Mouse (Mus musculus): ENCODE data around the gene Fyb. TPM values are rescaled to one million over a fixed set of nuclear protein-coding genes. Genes with fewer than 3 reads are reported as not detected.

Fyb gene
- polyA plus RNA-seq, 1 experiment from 2014 or later: 3.3 TPM

DNA sequence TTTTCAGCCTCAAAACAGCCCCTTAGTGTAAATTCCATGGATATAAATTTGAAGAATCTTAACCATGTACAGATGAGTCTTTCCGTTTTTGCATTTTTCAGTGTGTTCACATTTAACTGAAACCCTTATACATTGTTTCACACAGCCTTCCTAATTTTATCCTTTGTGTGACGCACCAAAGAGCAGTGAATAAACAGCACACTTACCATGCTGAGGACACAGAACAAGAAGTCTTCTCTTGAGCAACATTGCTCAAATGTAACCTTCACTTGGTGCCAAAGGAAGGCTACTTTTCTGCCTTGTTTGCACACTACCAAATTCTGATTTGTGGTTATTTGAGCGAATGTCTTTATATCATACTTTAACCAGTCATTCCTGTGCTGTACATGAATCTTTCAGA lies 122.8 kb downstream of the Fyb start:
- Histone ChIP-seq H3K36me3 (replicated peaks) (no peaks in the 10 kb centered on the region), H3K4me3 (no peak overlapping the region), H3K4me1 (no peaks in the 10 kb centered on the region), H3K27me3 (replicated peaks; ENCODE audit: low read depth, poor library complexity, severe bottlenecking) (no peaks in the 10 kb centered on the region), H3K27ac (replicated peaks) (no peak overlapping the region), H3K9me3 (no peaks in the 10 kb centered on the region)
- 90% methylated on average over 3 of the region's 3 CpGs for WGBS
- DNase-seq (ENCODE audit: low spot score): no peak

DNA sequence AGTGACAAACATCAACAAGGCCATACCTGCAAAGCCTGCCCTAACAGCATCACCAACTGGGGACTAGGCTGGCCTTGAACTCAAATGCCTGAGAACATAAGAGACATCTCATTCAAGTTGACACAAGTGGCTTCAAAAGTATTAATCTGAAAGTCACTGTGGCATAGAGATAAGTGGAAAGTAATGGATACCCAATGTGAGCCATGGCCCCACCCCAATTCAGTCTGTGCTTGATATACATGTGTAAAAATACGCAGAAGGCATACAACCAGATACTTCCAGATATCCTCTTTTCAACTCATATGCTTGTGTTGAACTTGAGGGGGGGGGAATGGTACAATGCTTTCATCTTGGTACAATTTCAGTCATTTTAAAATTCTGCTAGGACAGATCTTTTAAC lies 124.4 kb downstream of the Fyb start:
- Histone ChIP-seq H3K4me3 (no peak overlapping the region), H3K4me1 (no peaks in the 10 kb centered on the region), H3K9me3 (no peaks in the 10 kb centered on the region), H3K36me3 (replicated peaks) (no peaks in the 10 kb centered on the region), H3K27me3 (replicated peaks; ENCODE audit: low read depth, poor library complexity, severe bottlenecking) (no peaks in the 10 kb centered on the region), H3K27ac (replicated peaks) (no peak overlapping the region)
- 92% methylated on average over 1 of the region's 1 CpGs for WGBS
- DNase-seq (ENCODE audit: low spot score): no peak

DNA sequence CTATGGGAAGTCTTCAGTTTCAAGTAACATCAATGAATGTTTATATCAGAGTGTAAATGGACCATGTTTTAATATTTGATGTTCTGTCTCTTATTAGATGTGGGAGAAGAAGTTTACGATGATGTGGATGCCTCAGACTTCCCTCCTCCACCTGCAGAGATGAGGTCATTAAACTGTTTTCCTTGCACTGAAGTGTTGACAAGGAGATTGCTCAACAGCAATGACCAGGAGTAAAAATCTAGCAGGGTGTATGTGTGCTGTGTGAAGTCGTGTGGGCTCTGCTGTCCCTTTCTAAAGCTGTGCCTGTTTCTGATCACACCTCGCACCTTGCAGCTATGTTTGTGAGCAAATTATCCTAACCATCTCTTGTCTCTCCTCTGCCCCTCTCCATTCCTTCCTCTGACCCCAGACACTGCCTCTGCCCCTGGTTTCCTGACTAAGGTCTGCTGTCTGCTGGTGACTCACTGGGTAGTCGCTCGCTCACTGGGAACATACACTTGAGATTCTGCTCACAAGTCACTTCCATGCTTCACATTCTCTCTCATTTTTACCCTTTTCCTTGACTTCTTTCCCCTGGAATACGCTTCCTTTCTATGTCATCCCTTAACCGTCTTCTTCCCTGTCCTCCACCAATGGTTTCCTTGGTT lies 126.2 kb downstream of the Fyb start:
- no peaks in the 10 kb centered on the region for H3K27me3 ChIP-seq (replicated peaks; ENCODE audit: low read depth, poor library complexity, severe bottlenecking)
- H3K4me1 ChIP-seq: no peaks in the 10 kb centered on the region
- no peak for DNase-seq (ENCODE audit: low spot score)
- no peak overlapping the region for H3K4me3 ChIP-seq
- H3K36me3 ChIP-seq (replicated peaks): no peaks in the 10 kb centered on the region
- WGBS: 84% methylated on average over 7 of the region's 7 CpGs
- H3K27ac ChIP-seq (replicated peaks): no peak overlapping the region
- H3K9me3 ChIP-seq: no peaks in the 10 kb centered on the region

DNA sequence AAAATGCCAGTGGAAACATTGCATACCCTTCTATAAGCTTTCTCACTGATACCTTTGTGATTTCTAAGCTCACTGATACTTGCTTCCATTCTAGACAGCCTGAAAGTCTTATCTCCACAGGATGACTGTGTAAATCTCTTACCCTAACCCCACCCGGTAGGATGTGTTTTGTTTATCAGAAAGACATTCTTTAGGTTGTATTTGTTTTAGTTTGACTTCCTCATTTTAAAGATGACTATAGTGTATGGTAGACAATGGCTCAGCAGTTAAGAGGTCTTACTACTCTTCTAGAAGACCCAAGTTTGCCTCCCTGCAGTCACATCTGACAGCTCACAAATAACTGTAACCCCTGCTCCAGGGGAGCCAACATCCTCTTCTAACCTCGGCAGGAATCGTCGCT lies 130.4 kb downstream of the Fyb start:
- Histone ChIP-seq H3K27me3 (replicated peaks; ENCODE audit: low read depth, poor library complexity, severe bottlenecking) (no peaks in the 10 kb centered on the region), H3K4me3 (no peak overlapping the region), H3K9me3 (no peaks in the 10 kb centered on the region), H3K36me3 (replicated peaks) (no peaks in the 10 kb centered on the region), H3K27ac (replicated peaks) (no peak overlapping the region), H3K4me1 (no peaks in the 10 kb centered on the region)
- WGBS: 88% methylated on average over 4 of the region's 4 CpGs
- DNase-seq (ENCODE audit: low spot score): no peak

DNA sequence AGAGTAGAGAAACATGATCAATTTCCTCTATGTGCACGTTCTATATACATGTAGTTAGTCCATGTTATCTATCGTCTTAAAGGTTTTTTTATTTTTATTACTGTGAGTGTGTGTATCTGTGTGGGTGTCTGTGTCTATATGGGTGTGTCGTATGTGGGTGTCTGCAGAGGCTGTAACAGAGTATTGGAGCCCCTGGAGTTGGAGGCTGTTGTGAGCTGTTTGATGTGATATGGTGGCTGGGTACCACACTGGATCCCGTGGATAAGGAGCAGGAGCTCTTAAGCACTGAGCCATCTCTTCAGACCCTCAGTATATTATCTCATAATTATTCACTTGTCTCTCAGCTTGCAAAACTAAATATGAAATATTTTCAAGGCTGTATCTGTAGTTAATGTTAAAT lies 135.4 kb downstream of the Fyb start:
- Histone ChIP-seq H3K4me3 (no peak overlapping the region), H3K27ac (replicated peaks) (no peak overlapping the region), H3K9me3 (no peaks in the 10 kb centered on the region), H3K36me3 (replicated peaks) (no peaks in the 10 kb centered on the region), H3K27me3 (replicated peaks; ENCODE audit: low read depth, poor library complexity, severe bottlenecking) (no peaks in the 10 kb centered on the region), H3K4me1 (no peaks in the 10 kb centered on the region)
- no peak for DNase-seq (ENCODE audit: low spot score)
- 89% methylated on average over 4 of the region's 4 CpGs for WGBS

DNA sequence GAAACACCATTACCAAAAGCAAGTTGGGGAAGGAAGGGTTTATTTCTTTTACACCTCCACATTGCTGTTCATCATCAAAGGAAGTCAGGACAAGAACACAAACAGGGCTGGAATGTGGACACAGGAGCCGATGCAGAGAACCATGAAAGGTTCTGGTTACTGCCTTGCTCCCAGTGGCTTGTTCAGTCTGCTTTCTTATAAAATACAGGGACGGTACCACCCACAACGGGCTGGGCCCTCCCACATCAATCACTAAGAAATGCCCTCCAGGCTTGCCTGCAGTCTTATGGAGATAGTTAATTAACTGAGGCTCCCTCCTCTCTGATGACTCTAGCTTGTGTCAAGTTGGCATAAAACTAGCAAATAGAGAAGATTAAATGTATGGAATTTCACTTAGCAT lies 139.3 kb downstream of the Fyb start:
- Histone ChIP-seq H3K36me3 (replicated peaks) (no peaks in the 10 kb centered on the region), H3K4me1 (no peaks in the 10 kb centered on the region; the same call in 1 of the 2 replicates), H3K27ac (replicated peaks) (no peak overlapping the region), H3K4me3 (no peak overlapping the region), H3K27me3 (replicated peaks; ENCODE audit: low read depth, poor library complexity, severe bottlenecking) (no peaks in the 10 kb centered on the region), H3K9me3 (no peaks in the 10 kb centered on the region)
- no peak for DNase-seq (ENCODE audit: low spot score)
- WGBS: 57% methylated on average over 3 of the region's 3 CpGs

DNA sequence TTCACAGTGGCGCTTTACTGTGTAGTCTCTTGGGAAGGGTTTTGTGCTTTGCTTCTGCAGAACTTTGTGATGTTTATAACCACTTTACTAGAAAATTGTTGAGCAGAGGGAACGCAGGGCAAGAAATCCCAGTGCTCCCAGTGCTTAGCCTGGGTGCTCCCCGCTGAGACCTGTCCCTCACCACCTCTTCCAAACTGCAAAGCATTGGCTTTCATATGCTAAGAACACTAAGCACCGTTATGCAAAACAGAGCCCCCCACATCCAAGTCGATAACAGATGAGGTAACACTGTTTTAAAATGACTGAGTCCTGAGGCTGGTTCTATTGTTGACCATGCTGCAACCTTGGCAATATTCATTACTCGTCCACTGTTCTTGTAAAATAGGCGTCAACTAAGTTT lies 141.3 kb downstream of the Fyb start:
- H3K4me3 ChIP-seq: no peak overlapping the region
- peaks cover 9% of the 10 kb centered on the region for H3K4me1 ChIP-seq
- no peaks in the 10 kb centered on the region for H3K9me3 ChIP-seq
- WGBS: 63% methylated on average over 7 of the region's 7 CpGs
- no peaks in the 10 kb centered on the region for H3K36me3 ChIP-seq (replicated peaks)
- H3K27me3 ChIP-seq (replicated peaks; ENCODE audit: low read depth, poor library complexity, severe bottlenecking): no peaks in the 10 kb centered on the region
- H3K27ac ChIP-seq (replicated peaks): no peak overlapping the region
- no peak for DNase-seq (ENCODE audit: low spot score)

DNA sequence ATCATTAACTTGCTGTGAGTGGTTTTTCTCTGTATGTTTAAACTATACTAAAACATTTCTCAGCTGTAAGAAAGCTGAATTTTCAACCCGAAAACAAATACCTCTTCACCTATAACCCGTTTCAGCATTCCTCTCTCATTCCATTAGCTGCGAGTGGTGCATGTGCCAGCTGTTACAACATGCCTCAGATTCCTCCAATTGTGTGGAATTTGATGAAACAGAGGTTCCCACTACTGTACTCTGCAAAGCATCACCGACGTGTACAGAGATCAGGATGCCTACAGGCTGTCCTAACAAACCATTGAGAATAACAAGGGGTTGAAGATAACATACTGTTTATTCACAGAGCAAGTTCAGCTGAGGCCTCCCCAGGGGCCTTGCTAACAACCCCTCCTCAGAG lies 143.4 kb downstream of the Fyb start:
- Histone ChIP-seq H3K36me3 (replicated peaks) (no peaks in the 10 kb centered on the region), H3K9me3 (no peaks in the 10 kb centered on the region), H3K27me3 (replicated peaks; ENCODE audit: low read depth, poor library complexity, severe bottlenecking) (no peaks in the 10 kb centered on the region), H3K4me3 (no peak overlapping the region), H3K4me1 (peaks cover 12% of the 10 kb centered on the region), H3K27ac (replicated peaks) (no peak overlapping the region)
- no peak for DNase-seq (ENCODE audit: low spot score)
- WGBS: 48% methylated on average over 5 of the region's 5 CpGs

DNA sequence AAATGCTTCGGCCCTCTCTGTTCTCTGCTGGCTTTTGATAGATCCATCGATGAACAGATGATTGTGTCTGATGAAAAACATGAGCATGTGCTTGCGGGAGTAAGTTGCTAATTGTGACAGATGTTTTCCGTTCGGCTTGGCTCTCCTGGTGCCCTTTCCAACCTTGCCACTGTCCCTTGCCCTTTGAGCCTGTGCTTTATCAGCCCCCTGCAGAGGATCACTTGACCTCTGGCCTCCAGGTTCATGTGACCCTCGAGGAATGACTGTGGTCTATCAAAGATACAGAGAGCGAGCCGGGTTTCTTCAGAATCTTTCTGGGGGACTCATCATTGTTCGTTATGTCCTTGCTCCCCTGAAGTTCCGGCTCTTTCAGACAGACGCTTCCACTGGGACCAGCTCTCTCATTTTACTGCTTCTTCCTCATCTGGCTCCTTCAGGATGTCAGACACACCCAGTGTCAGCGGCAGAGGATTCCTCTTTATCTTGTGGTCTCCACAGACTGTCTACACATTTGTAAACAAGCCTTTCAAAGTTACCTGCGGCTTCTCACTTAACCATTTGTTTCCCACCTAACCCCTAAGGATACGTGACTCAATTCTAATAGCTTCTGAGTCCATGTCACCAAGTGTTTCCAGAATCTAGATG lies 146.3 kb downstream of the Fyb start:
- 20% methylated on average over 14 of the region's 14 CpGs for WGBS
- H3K4me1 ChIP-seq: peaks cover 12% of the 10 kb centered on the region
- H3K27ac ChIP-seq (replicated peaks): no peak overlapping the region
- no peak overlapping the region for H3K4me3 ChIP-seq
- peak; percentile 14 for DNase-seq (ENCODE audit: low spot score)
- H3K27me3 ChIP-seq (replicated peaks; ENCODE audit: low read depth, poor library complexity, severe bottlenecking): no peaks in the 10 kb centered on the region
- no peaks in the 10 kb centered on the region for H3K9me3 ChIP-seq
- H3K36me3 ChIP-seq (replicated peaks): no peaks in the 10 kb centered on the region

DNA sequence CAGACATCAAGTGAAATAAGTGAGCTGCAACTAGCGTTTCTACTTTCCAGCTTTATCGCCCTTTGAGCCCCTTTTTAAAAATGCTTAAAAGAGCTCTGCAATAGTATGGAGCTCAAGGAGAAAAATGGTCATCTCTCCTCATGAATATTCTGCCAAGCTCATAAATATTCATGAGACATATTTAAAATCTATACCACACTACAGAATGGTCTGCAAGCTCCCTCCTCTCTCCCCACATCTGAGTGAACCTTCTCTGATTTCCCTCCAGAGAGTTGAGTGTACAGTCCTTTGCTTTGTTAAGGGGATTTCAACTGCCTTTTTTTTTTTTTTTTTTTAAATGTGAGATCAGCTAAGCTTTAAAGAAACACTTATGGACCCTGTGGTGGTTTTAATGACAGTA lies 155.8 kb downstream of the Fyb start:
- Histone ChIP-seq H3K36me3 (replicated peaks) (no peaks in the 10 kb centered on the region), H3K4me3 (no peak overlapping the region), H3K4me1 (no peaks in the 10 kb centered on the region), H3K9me3 (no peaks in the 10 kb centered on the region), H3K27ac (replicated peaks) (no peak overlapping the region), H3K27me3 (replicated peaks; ENCODE audit: low read depth, poor library complexity, severe bottlenecking) (no peaks in the 10 kb centered on the region)
- 90% methylated on average over 2 of the region's 2 CpGs for WGBS
- DNase-seq (ENCODE audit: low spot score): no peak

DNA sequence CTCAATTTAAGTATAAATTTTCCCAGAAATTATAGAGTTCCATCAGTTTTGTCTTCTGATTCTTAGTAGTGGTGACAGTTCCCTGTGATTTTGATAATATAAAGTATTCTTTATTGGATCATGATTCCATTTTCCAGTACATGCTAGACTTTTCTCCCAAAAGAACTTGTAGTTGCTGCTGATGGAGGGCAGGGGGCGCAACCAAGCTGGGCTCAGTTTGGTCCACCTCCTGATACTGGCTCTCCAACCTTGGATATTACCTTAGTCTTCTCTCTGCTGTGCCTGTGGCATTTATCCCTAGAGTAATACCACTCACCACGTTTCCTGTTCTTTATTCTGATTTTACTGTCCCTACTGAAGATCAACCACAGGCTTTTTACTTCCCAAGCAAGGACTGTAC lies 179.5 kb downstream of the Fyb start:
- 67% methylated on average over 2 of the region's 2 CpGs for WGBS
- no peak for DNase-seq (ENCODE audit: low spot score)

DNA sequence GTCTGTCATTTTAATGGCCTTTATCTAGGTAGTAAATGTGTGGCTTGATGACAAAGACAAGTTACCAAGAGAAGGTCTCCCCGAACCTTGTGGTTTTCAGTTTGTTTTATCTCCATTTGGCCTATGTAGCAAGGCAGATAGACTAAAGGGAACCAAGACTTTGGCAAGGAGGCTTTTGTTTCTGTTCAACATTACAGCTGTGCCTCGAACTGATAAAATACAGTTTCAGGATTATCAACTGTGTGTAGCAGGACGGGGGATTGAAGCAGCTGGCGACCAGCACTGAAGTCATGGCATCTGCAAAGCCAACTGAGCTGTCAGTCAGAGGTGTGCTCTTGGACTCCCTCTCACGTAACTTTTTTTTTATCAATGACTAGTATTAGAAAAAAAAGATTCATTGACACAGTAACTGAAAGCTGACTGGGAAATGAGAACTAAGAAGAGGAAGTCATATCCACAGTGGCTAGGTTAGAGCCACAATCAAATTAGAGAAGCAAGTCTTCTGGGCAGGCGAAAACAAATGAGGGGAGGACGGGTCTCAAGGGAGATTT lies 182.8 kb downstream of the Fyb start:
- Histone ChIP-seq H3K36me3 (replicated peaks) (no peaks in the 10 kb centered on the region), H3K4me1 (peaks cover 11% of the 10 kb centered on the region), H3K27ac (replicated peaks) (no peak overlapping the region), H3K4me3 (no peak overlapping the region), H3K9me3 (no peaks in the 10 kb centered on the region), H3K27me3 (replicated peaks; ENCODE audit: low read depth, poor library complexity, severe bottlenecking) (peaks cover 10% of the 10 kb centered on the region)
- DNase-seq (ENCODE audit: low spot score): no peak
- WGBS: 68% methylated on average over 7 of the region's 7 CpGs

More for the DNA sequence above, 179.5 kb downstream of the Fyb start:
- Histone ChIP-seq H3K4me1 (no peaks in the 10 kb centered on the region), H3K36me3 (replicated peaks) (no peaks in the 10 kb centered on the region), H3K4me3 (no peak overlapping the region), H3K27ac (replicated peaks) (no peak overlapping the region), H3K27me3 (replicated peaks; ENCODE audit: low read depth, poor library complexity, severe bottlenecking) (peaks cover 10% of the 10 kb centered on the region), H3K9me3 (no peaks in the 10 kb centered on the region)

DNA sequence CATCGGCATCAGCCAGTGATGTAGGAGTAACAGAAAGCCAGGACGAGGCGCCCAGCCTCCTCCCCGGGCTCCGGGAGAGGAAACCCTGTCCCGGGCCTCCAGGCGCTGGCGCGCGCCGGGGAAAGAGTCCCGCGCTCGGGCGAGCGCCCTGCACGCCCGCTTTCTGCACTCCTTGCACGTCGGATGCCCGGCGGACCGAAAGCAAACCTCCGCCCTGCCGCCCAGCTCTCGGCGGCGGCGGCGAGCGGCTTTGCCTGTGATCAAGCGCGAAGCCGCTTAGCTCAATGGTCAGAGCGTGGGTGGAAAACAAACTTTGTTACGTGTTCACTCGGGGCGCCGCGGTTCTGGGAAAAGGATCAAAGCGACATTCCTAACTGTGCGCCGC lies 184.9 kb downstream of the Fyb start:
- H3K9me3 ChIP-seq: no peaks in the 10 kb centered on the region
- WGBS: under 1% methylated on average over 43 of the region's 43 CpGs

More for the DNA sequence above, 184.9 kb downstream of the Fyb start:
- H3K27me3 ChIP-seq (replicated peaks; ENCODE audit: low read depth, poor library complexity, severe bottlenecking): peaks cover 10% of the 10 kb centered on the region
- H3K36me3 ChIP-seq (replicated peaks): no peaks in the 10 kb centered on the region
- H3K4me3 ChIP-seq: peak overlapping the region; percentile 94
- DNase-seq (ENCODE audit: low spot score): peak; percentile 85
- H3K4me1 ChIP-seq: peaks cover 21% of the 10 kb centered on the region
- H3K27ac ChIP-seq (replicated peaks): peak overlapping the region; percentile 96

All from embryonic facial prominence, embryonic 10.5 days (tissue).